Mouse (Mus musculus) thymus, adult 2 months (tissue): Measurements from ENCODE around the gene Pole. TPM values are rescaled to one million over a fixed set of nuclear protein-coding genes. Genes with fewer than 3 reads are reported as not detected.

ENCODE experiments used
- DNase-seq: peaks from one replicate; pipeline ENCODE4 v3.0.0; 2021
- H3K27ac ChIP-seq: fragments of 200-500 bp; 2 replicates; pipeline ENCODE4 v1.5.1; 2012; ENCODE audit warnings: low read length, control low read depth; ENCODE audit not compliant: control insufficient read depth, insufficient read depth
- H3K27me3 ChIP-seq: fragments of 200-500 bp; 2 replicates; pipeline ENCODE4 v1.6.1; 2012; ENCODE audit warnings: mild to moderate bottlenecking, low read length, moderate library complexity, mixed read lengths; ENCODE audit not compliant: control insufficient read depth, insufficient read depth
- H3K36me3 ChIP-seq: fragments of 200-500 bp; 2 replicates; pipeline ENCODE4 v1.6.1; 2012; ENCODE audit warnings: mild to moderate bottlenecking, low read length, moderate library complexity; ENCODE audit not compliant: control insufficient read depth, insufficient read depth
- H3K4me1 ChIP-seq: fragments of 200-500 bp; replicated peaks from 2 replicates; pipeline ENCODE4 v1.6.1; 2012; ENCODE audit warnings: low read length; ENCODE audit not compliant: control insufficient read depth, insufficient read depth
- H3K4me3 ChIP-seq: fragments of 200-500 bp; 2 replicates; pipeline ENCODE4 v1.5.1; 2012; ENCODE audit warnings: mild to moderate bottlenecking, low read length, control low read depth, moderate library complexity; ENCODE audit not compliant: control insufficient read depth, insufficient read depth
- CTCF ChIP-seq: fragments of 200-500 bp; IDR thresholded peaks from 2 replicates; pipeline ENCODE4 v1.5.1; 2012; ENCODE audit warnings: mild to moderate bottlenecking, control low read depth, low read length, moderate library complexity, borderline replicate concordance; ENCODE audit not compliant: control insufficient read depth, poor library complexity, insufficient read depth; ENCODE audit errors: extremely low read depth
- POLR2A ChIP-seq: fragments of 200-500 bp; IDR thresholded peaks from 2 replicates; pipeline ENCODE4 v1.6.1; 2012; ENCODE audit warnings: mild to moderate bottlenecking, low read length, control low read depth, moderate library complexity; ENCODE audit not compliant: control insufficient read depth, poor library complexity, insufficient read depth; ENCODE audit errors: extremely low read depth
- WGBS: fragments of 180-500 bp; shearing (Covaris S2); methylation state at CpG from one replicate; pipeline ENCODE4 v1.1.7; 2018; 5-methylcytosine and 5-hydroxymethylcytosine counted together
- polyA plus RNA-seq: library from polyadenylated mRNA; depleted of rRNA; stranded (reverse); fragments of >200 nt; gene quantifications from 2 replicates; pipeline ENCODE4 v1.2.3, GENCODE M21; 2012

Pole gene
- polyA plus RNA-seq, 1 experiment = 27.5 TPM

GRCm38 (mm10) chr5:110338792-110339191 lies 52.7 kb downstream of the Pole start:
- H3K4me1 ChIP-seq = peaks cover 4% of the 10 kb centered on the region; the same call in 1 of the 2 replicates
- no peak for DNase-seq
- no peak overlapping the region for H3K27ac ChIP-seq
- H3K27me3 ChIP-seq = no peaks in the 10 kb centered on the region
- no peak overlapping the region for H3K4me3 ChIP-seq
- H3K36me3 ChIP-seq = 0 out of 2 replicates have a peak, but pooled peaks cover 4% of the 10 kb centered on the region
- TF ChIP-seq CTCF (no peak), POLR2A (no peak)
- WGBS = 88% methylated on average over 2 of the region's 2 CpGs

GRCm38 (mm10) chr5:110342648-110343284 lies 56.7 kb downstream of the Pole start, which contains the start of gene P2rx2:
TSS of gene P2rx2 (minus strand) at chr5:110343212.
- peaks cover 4% of the 10 kb centered on the region; the same call in 1 of the 2 replicates for H3K4me1 ChIP-seq
- TF ChIP-seq CTCF (no peak), POLR2A (0 out of 2 replicates have a peak, but pooled peaks have one; percentile 19)
- 4% methylated on average over 43 of the region's 43 CpGs for WGBS
- no peaks in the 10 kb centered on the region for H3K36me3 ChIP-seq
- peak; percentile 28 for DNase-seq
- H3K27me3 ChIP-seq = no peaks in the 10 kb centered on the region
- no peak within 1 kb of the TSS for H3K27ac ChIP-seq
- peak within 1 kb of the TSS; percentile 24; the same call in 1 of the 2 replicates for H3K4me3 ChIP-seq

GRCm38 (mm10) chr5:110344524-110344923 lies 58.4 kb downstream of the Pole start, which contains the start of gene Lrcol1:
TSS of gene Lrcol1 (plus strand) at chr5:110344730.
- no peak within 1 kb of the TSS for H3K27ac ChIP-seq
- TF ChIP-seq CTCF (no peak), POLR2A (no peak)
- H3K4me1 ChIP-seq = peaks cover 4% of the 10 kb centered on the region; the same call in 1 of the 2 replicates
- WGBS = 78% methylated on average over 4 of the region's 4 CpGs
- H3K36me3 ChIP-seq = no peaks in the 10 kb centered on the region
- no peak for DNase-seq
- no peaks in the 10 kb centered on the region for H3K27me3 ChIP-seq
- H3K4me3 ChIP-seq = no peak within 1 kb of the TSS

- no peak overlapping the region for H3K4me3 ChIP-seq
- TF ChIP-seq POLR2A (no peak), CTCF (no peak)
- no peaks in the 10 kb centered on the region for H3K36me3 ChIP-seq
- peaks cover 4% of the 10 kb centered on the region; the same call in 1 of the 2 replicates for H3K4me1 ChIP-seq
- no peaks in the 10 kb centered on the region for H3K27me3 ChIP-seq
- DNase-seq = no peak
- WGBS = 32% methylated on average over 4 of the region's 4 CpGs
- no peak overlapping the region for H3K27ac ChIP-seq
Measured at GRCm38 (mm10) chr5:110345553-110345952, 59.4 kb downstream of the Pole start.

DNA sequence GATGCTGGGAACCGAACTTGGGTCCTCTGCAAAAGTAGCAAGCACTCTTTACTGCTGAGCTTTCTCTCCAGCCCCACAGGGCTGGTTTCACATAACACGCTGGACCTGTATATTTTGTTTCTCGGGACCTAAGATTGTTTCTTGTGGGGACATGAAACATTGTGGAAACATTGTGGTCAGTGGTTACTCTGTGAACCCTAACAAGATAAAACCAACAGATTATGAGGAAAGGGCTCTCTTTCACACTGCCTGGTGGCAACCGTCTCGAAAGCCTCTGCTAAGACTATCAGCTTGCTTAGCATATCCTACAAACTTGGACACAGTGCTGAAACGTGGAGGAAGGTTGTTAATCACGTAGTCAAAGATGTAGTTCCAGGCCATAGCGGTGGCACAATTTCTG lies 60.9 kb downstream of the Pole start:
- no peak for DNase-seq
- Histone ChIP-seq H3K4me1 (peaks cover 4% of the 10 kb centered on the region; the same call in 1 of the 2 replicates), H3K4me3 (no peak overlapping the region), H3K36me3 (no peaks in the 10 kb centered on the region), H3K27me3 (no peaks in the 10 kb centered on the region), H3K27ac (no peak overlapping the region)
- no peak for TF ChIP-seq CTCF
- WGBS = 38% methylated on average over 8 of the region's 8 CpGs

- no peak for TF ChIP-seq POLR2A
- no peak for TF ChIP-seq CTCF
- DNase-seq = peak; percentile 56
- 20% methylated on average over 7 of the region's 7 CpGs for WGBS
- Histone ChIP-seq H3K27me3 (no peaks in the 10 kb centered on the region), H3K36me3 (no peaks in the 10 kb centered on the region), H3K4me1 (no peaks in the 10 kb centered on the region), H3K27ac (no peak overlapping the region), H3K4me3 (no peak overlapping the region)
Measured at GRCm38 (mm10) chr5:110354716-110355115, 68.6 kb downstream of the Pole start.
